Mouse (Mus musculus) liver, embryonic 14.5 days (tissue): ENCODE measurements around the gene Cbr1.

Experiments
- CTCF ChIP-seq: IDR thresholded peaks from 2 replicates; pipeline ENCODE4 v1.5.1; 2016; ENCODE audit warnings: antibody characterized with exemption, low read depth, control low read depth
- EP300 ChIP-seq: IDR thresholded peaks from 2 replicates; pipeline ENCODE4 v1.6.1; 2016; ENCODE audit warnings: antibody characterized with exemption, low read depth

- no peak for TF ChIP-seq EP300
- TF ChIP-seq CTCF = no peak; the same call in 1 of the 2 replicates
Measured at GRCm38 (mm10) chr16:93607669-93608101, 2.0 kb downstream of the Cbr1 start.
